Mouse (Mus musculus) hindbrain, postnatal 0 days (tissue): ENCODE data around the gene Gm20388. TPM values are rescaled to one million over a fixed set of nuclear protein-coding genes. Genes with fewer than 3 reads are reported as not detected.

Source experiments
- ATAC-seq: fragments of 200-750 bp; cut with Nextera tagmentation; 2 replicates; pipeline ENCODE4 v1.8.0; 2017; ENCODE audit warnings: mild to moderate bottlenecking, moderate TSS enrichment, moderate library complexity
- DNase-seq: peaks from one replicate; pipeline ENCODE4 v3.0.0-alpha.2; 2015; ENCODE audit warnings: low spot score
- H3K27ac ChIP-seq: fragments of 300-500 bp; sonication (generic); 2 replicates; pipeline ENCODE4 v1.5.1; 2014; ENCODE audit warnings: mild to moderate bottlenecking
- H3K27me3 ChIP-seq: fragments of 300-500 bp; sonication (generic); 2 replicates; pipeline ENCODE4 v1.6.1; 2014; ENCODE audit warnings: low read length, mixed read lengths; ENCODE audit not compliant: insufficient read depth
- H3K36me3 ChIP-seq: fragments of 300-500 bp; sonication (generic); 2 replicates; pipeline ENCODE4 v1.6.1; 2014; ENCODE audit warnings: low read length, mixed read lengths; ENCODE audit not compliant: insufficient read depth
- H3K4me1 ChIP-seq: fragments of 300-500 bp; sonication (generic); 2 replicates; pipeline ENCODE4 v1.6.1; 2014; ENCODE audit warnings: antibody characterized with exemption, low read length, mixed read lengths; ENCODE audit not compliant: insufficient read depth
- H3K4me2 ChIP-seq: fragments of 300-500 bp; sonication (generic); 2 replicates; pipeline ENCODE4 v1.6.1; 2014; ENCODE audit warnings: low read depth, mild to moderate bottlenecking, low read length, moderate library complexity, mixed read lengths
- H3K4me3 ChIP-seq: fragments of 300-500 bp; sonication (generic); 2 replicates; pipeline ENCODE4 v1.5.1; 2014; ENCODE audit warnings: low read length
- H3K9ac ChIP-seq: fragments of 300-500 bp; sonication (generic); replicated peaks from 2 replicates; pipeline ENCODE4 v1.6.1; 2014; ENCODE audit warnings: mild to moderate bottlenecking, low read length, moderate library complexity, mixed read lengths
- H3K9me3 ChIP-seq: fragments of 300-500 bp; sonication (generic); 2 replicates; pipeline ENCODE4 v1.6.1; 2016; ENCODE audit warnings: low read length, mixed read lengths
- CTCF ChIP-seq: IDR thresholded peaks from 2 replicates; pipeline ENCODE4 v1.5.1; 2016; ENCODE audit warnings: antibody characterized with exemption, control low read depth, low read depth
- WGBS: fragments of 180-500 bp; shearing (Covaris S2); extraction: QIAGEN DNeasy Blood & Tissue Kit; methylation state at CpG from one replicate; pipeline ENCODE4 v1.1.7; 2014; 5-methylcytosine and 5-hydroxymethylcytosine counted together
- polyA plus RNA-seq: library from polyadenylated mRNA; unstranded; fragments of >200 nt; fragmentation: Nextera tagmentation; extraction: Ambion mirVana; gene quantifications from 2 replicates; pipeline ENCODE4 v1.2.1, GENCODE M21; 2015
- total RNA-seq: library from RNA; depleted of rRNA; stranded (reverse); fragments of >200 nt; gene quantifications from 2 replicates; pipeline ENCODE4 v1.2.3, GENCODE M21; 2014

The Gm20388 gene
- total and polyA plus RNA-seq, 2 experiments from 2014 or later = 71.3 TPM; not detected in 1

- peaks cover 15% of the 10 kb centered on the region; the same call in 1 of the 2 replicates for H3K4me1 ChIP-seq
- TF ChIP-seq CTCF = no peak
- H3K9ac ChIP-seq = no peak overlapping the region
- DNase-seq (no peak), ATAC-seq (no peak)
- H3K27me3 ChIP-seq = no peaks in the 10 kb centered on the region
- WGBS = 71% methylated on average over 12 of the region's 12 CpGs
- H3K27ac ChIP-seq = no peak overlapping the region
- no peaks in the 10 kb centered on the region for H3K36me3 ChIP-seq
- no peak overlapping the region for H3K4me3 ChIP-seq
- no peaks in the 10 kb centered on the region for H3K9me3 ChIP-seq
- H3K4me2 ChIP-seq = no peak overlapping the region
Observed at GRCm38 (mm10) chr8:122309272-122309671, 2398.6 kb downstream of the Gm20388 start.

GRCm38 (mm10) chr8:122311115-122311514, 2400.5 kb downstream of the Gm20388 start:
- H3K4me1 ChIP-seq = peaks cover 15% of the 10 kb centered on the region; the same call in 1 of the 2 replicates
- no peaks in the 10 kb centered on the region for H3K36me3 ChIP-seq
- H3K4me3 ChIP-seq = no peak overlapping the region
- H3K9me3 ChIP-seq = no peaks in the 10 kb centered on the region
- DNase-seq (no peak), ATAC-seq (no peak)
- no peaks in the 10 kb centered on the region for H3K27me3 ChIP-seq
- TF ChIP-seq CTCF = no peak
- H3K4me2 ChIP-seq = no peak overlapping the region
- H3K27ac ChIP-seq = no peak overlapping the region
- H3K9ac ChIP-seq = no peak overlapping the region
- WGBS = 90% methylated on average over 2 of the region's 2 CpGs

GRCm38 (mm10) chr8:122312553-122312952, 2401.9 kb downstream of the Gm20388 start:
- no peak for TF ChIP-seq CTCF
- no peaks in the 10 kb centered on the region for H3K9me3 ChIP-seq
- 0 out of 2 replicates have a peak, but pooled peaks cover 5% of the 10 kb centered on the region for H3K4me1 ChIP-seq
- no peaks in the 10 kb centered on the region for H3K27me3 ChIP-seq
- H3K4me3 ChIP-seq = no peak overlapping the region
- no peak overlapping the region for H3K9ac ChIP-seq
- H3K27ac ChIP-seq = no peak overlapping the region
- no peak overlapping the region for H3K4me2 ChIP-seq
- no peaks in the 10 kb centered on the region for H3K36me3 ChIP-seq
- ATAC-seq = no peak
- 85% methylated on average over 2 of the region's 2 CpGs for WGBS
- DNase-seq = no peak

GRCm38 (mm10) chr8:122313310-122313709, 2402.7 kb downstream of the Gm20388 start:
- TF ChIP-seq CTCF = no peak
- Histone ChIP-seq H3K4me1 (0 out of 2 replicates have a peak, but pooled peaks cover under 1% of the 10 kb centered on the region), H3K9me3 (no peaks in the 10 kb centered on the region), H3K27ac (no peak overlapping the region), H3K9ac (no peak overlapping the region), H3K4me2 (no peak overlapping the region), H3K4me3 (no peak overlapping the region), H3K36me3 (no peaks in the 10 kb centered on the region), H3K27me3 (no peaks in the 10 kb centered on the region)
- 72% methylated on average over 12 of the region's 12 CpGs for WGBS
- no peak for DNase-seq
- ATAC-seq = no peak

- WGBS = 57% methylated on average over 13 of the region's 13 CpGs
- Histone ChIP-seq H3K4me2 (no peak overlapping the region), H3K9ac (no peak overlapping the region), H3K4me3 (no peak overlapping the region), H3K4me1 (no peaks in the 10 kb centered on the region), H3K27me3 (no peaks in the 10 kb centered on the region), H3K36me3 (no peaks in the 10 kb centered on the region), H3K9me3 (no peaks in the 10 kb centered on the region), H3K27ac (no peak overlapping the region)
- ATAC-seq (no peak), DNase-seq (no peak)
- no peak for TF ChIP-seq CTCF
Observed at GRCm38 (mm10) chr8:122314899-122315496, 2404.4 kb downstream of the Gm20388 start.

GRCm38 (mm10) chr8:122316402-122316801, 2405.8 kb downstream of the Gm20388 start:
- Histone ChIP-seq H3K36me3 (no peaks in the 10 kb centered on the region), H3K27ac (no peak overlapping the region), H3K4me2 (no peak overlapping the region), H3K27me3 (no peaks in the 10 kb centered on the region), H3K4me3 (no peak overlapping the region), H3K9ac (no peak overlapping the region), H3K9me3 (no peaks in the 10 kb centered on the region), H3K4me1 (no peaks in the 10 kb centered on the region)
- TF ChIP-seq CTCF = no peak
- WGBS = 72% methylated on average over 2 of the region's 2 CpGs
- ATAC-seq (no peak), DNase-seq (no peak)

GRCm38 (mm10) chr8:122317918-122318475, 2407.4 kb downstream of the Gm20388 start:
- no peak for ATAC-seq

More at GRCm38 (mm10) chr8:122317918-122318475, 2407.4 kb downstream of the Gm20388 start:
- Histone ChIP-seq H3K36me3 (no peaks in the 10 kb centered on the region), H3K4me2 (no peak overlapping the region), H3K27ac (no peak overlapping the region), H3K9ac (no peak overlapping the region), H3K9me3 (no peaks in the 10 kb centered on the region), H3K4me3 (no peak overlapping the region), H3K4me1 (no peaks in the 10 kb centered on the region), H3K27me3 (no peaks in the 10 kb centered on the region)
- DNase-seq = no peak
- 58% methylated on average over 8 of the region's 8 CpGs for WGBS
- no peak for TF ChIP-seq CTCF
